Mouse (Mus musculus) gastrocnemius, adult 2 months (tissue): ENCODE data around the gene Dnah5. TPM values are rescaled to one million over a fixed set of nuclear protein-coding genes. Genes with fewer than 3 reads are reported as not detected.
"Not testable (repeated sequence)": the region's sequence is repeated elsewhere in the genome, so short reads cannot be mapped to it uniquely, and the experiment has no call there.

ENCODE experiments used
- DNase-seq: peaks from one replicate; pipeline ENCODE4 v3.0.0; 2022
- H3K27ac ChIP-seq: fragments of 200-600 bp; 2 replicates; pipeline ENCODE4 v1.8.1; 2022; ENCODE audit warnings: mild to moderate bottlenecking
- H3K4me3 ChIP-seq: fragments of 200-600 bp; 2 replicates; pipeline ENCODE4 v1.8.1; 2022; ENCODE audit warnings: mild to moderate bottlenecking, moderate library complexity
- CTCF ChIP-seq: fragments of 200-600 bp; IDR thresholded peaks from 2 replicates; pipeline ENCODE4 v1.8.1; 2022; ENCODE audit warnings: antibody characterized with exemption, mild to moderate bottlenecking, moderate library complexity
- intact Hi-C: fragments of 180-260 bp; cut with DNase I; formaldehyde crosslinking; loops from one replicate; pipeline ENCODE4 v1.15.1; 2025
- total RNA-seq, 2 experiments: library from RNA; stranded (reverse); gene quantifications; 2 replicates each; pipeline ENCODE4 v1.2.3; 2021

The Dnah5 gene
- total RNA-seq, 2 experiments from 2014 or later: not detected

DNA sequence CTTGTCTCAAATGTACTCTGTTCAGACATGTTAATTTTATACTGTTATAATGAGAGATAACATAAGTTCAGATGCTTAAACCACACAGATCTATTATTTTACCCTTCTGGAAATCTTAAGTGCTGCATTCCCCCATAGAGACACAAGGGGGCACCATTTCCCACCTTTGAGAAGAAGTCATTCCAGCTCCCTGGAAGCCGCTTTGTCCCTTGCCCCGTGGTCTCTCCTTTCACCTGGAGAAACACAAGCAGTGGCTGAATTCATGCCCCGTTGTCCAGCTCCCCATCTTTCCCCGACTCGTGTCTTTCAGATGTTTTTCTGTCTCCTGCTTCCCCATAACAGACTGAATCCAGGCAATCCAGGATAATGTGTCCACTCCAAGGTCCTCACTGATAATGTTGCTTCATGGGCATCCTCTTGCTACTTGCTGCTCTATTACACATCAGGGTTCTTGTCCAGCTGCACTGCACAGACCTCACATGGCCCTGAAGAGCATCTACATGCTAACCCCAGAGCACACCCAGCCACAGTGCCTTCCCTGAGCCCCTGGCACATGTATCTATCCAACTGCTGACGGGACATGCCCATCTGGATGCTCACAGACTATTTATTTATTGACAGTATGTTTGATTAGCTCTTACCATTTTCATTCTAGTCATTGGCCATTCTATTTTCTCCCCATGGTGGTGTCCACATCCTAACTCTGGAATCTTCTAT is 112.4 kb downstream of the Dnah5 start:
- intact Hi-C loops: no loop called here
- peak; percentile 25 for DNase-seq
- TF ChIP-seq CTCF: peak; percentile 73

DNA sequence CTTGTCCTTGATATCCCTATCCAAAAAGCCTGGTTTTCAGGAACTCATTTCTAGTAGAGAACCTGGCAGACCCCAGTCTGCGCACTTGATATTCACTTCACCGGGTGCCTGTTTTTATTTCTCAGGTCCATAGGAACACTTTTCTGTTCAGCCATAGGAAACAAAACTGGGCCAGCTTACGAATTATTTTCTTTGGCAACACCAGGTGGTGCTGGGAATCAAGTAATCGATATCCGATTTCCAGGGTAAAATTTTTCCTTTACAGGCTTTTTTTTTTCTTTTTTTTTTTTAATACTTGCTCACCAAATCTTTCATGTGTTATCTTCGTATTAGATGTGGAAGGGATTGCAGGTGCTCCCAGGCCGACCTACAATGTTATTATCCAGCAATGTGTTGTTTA is 119.0 kb downstream of the Dnah5 start:
- no peak for DNase-seq
- no peak overlapping the region for H3K4me3 ChIP-seq
- no peak overlapping the region for H3K27ac ChIP-seq
- intact Hi-C loops: no loop called here
- no peak for TF ChIP-seq CTCF

More for the DNA sequence above, 112.4 kb downstream of the Dnah5 start:
- no peak overlapping the region for H3K4me3 ChIP-seq
- H3K27ac ChIP-seq: no peak overlapping the region

DNA sequence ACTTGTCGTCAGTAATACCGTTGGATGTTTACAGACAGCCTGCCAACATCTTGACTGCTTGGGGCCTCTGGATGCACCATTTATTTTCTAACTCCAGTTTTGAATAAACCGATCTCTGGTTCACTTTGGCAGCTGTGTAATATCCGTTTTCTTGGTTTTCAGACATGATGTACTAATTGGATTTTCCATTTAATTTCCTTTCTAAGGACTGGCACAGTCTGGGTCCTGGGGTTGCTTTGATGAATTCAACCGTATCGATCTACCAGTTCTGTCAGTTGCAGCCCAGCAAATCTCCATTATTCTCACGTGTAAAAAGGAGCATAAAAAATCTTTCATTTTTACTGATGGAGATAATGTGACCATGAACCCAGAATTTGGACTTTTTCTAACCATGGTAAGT is 123.4 kb downstream of the Dnah5 start:
- intact Hi-C loops: no loop called here
- no peak for DNase-seq
- no peak for TF ChIP-seq CTCF
- no peak overlapping the region for H3K27ac ChIP-seq
- H3K4me3 ChIP-seq: no peak overlapping the region

DNA sequence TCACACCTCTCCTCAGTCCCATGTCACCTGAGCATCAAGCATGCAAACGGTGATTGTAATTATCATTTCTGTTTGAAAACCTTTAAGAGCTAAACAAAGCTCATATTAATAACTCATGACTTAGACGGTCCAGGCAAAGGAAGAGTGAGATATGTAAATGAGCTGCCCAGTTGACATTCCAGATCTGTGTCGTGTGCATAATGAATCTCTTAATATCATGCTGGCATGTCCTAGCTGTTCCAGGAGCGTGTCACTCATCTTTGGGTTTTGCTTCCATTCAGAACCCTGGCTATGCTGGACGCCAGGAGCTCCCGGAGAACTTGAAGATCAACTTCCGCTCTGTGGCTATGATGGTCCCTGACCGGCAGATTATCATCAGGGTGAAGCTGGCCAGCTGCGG is 123.9 kb downstream of the Dnah5 start:
- no peak for DNase-seq
- no peak overlapping the region for H3K27ac ChIP-seq
- no peak for TF ChIP-seq CTCF
- intact Hi-C loops: no loop called here
- no peak overlapping the region for H3K4me3 ChIP-seq

DNA sequence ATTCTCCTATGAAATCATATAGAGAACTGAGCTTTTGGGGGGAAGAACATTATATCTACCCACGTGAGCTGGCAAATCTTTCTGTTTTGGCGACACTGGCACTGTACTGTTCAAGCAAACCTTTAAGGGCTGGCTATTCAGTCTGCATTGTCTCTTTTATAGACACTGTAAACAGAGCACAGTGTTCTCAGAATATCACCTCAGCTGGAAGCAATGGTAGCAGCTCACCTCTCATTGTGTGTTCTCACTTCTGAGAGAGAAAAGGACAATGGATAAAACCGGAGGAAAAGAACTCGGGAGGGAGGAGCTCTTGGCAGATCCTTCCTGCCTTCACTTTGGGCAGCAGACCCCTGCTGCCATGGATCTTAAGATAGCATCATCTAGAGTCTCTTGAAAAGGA is 137.6 kb downstream of the Dnah5 start:
- intact Hi-C loops: no loop called here
- no peak for DNase-seq
- no peak overlapping the region for H3K27ac ChIP-seq
- H3K4me3 ChIP-seq: no peak overlapping the region
- TF ChIP-seq CTCF: no peak

DNA sequence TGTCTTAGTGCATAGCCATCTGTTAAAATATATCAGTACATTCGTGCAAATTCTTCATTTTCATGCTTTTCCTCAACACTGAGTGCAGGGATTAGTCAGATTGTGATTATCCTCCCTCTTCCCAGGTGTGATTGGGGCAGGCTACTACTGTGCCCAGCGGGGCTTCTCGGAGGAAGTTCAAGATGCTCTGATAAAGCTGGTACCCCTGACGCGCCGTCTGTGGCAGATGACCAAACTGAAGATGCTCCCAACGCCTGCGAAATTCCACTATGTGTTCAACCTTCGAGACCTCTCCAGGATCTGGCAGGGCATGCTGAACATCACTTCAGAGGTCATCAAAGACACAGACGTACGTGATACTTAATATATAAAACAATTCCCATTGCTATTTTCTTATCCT is 164.0 kb downstream of the Dnah5 start:
- intact Hi-C loops: no loop called here
- Histone ChIP-seq H3K4me3 (no peak overlapping the region), H3K27ac (no peak overlapping the region)
- DNase-seq: no peak
- no peak for TF ChIP-seq CTCF

DNA sequence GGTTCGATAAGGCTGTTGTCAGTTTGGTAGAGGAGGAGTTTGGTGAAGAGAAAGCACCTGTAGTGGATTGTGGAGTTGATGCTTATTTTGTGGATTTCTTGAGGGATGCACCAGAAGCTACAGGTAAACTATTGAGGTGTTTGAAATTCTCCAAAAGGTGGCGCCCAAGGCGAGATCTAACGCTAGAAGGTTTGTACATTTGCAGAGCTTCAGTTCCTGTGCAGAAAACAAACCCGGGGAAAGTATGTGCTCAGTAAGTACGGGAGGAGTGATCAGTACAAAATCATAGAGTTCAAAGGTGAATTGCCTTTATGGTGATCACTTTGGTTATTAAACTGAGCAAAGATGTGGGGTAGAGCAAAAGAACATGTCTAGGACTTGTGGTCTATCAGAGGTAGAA is 166.9 kb downstream of the Dnah5 start:
- intact Hi-C loops: no loop called here
- no peak for TF ChIP-seq CTCF

DNA sequence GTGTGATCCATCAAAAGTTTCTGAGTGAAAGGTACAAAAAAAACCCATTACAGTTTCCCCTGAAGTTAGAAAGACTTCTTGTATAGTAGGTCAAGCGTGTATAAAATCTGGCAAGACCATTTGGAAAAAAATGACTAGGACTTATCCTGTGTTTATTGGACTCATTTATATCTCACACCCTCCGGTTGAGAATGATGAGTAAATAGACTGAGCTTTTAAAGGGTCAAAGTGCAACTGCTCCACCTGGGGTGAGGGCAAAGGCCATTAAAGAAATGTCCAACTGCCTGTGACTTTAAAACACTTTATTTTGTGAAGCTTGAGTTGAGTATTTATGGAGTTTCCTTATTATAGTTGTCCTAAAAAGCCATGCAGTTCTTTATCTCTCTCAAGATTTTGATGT is 168.0 kb downstream of the Dnah5 start:
- H3K27ac ChIP-seq: no peak overlapping the region
- intact Hi-C loops: no loop called here
- no peak for TF ChIP-seq CTCF
- DNase-seq: no peak
- H3K4me3 ChIP-seq: no peak overlapping the region

More for the DNA sequence above, 166.9 kb downstream of the Dnah5 start:
- DNase-seq: no peak
- Histone ChIP-seq H3K4me3 (no peak overlapping the region), H3K27ac (no peak overlapping the region)

DNA sequence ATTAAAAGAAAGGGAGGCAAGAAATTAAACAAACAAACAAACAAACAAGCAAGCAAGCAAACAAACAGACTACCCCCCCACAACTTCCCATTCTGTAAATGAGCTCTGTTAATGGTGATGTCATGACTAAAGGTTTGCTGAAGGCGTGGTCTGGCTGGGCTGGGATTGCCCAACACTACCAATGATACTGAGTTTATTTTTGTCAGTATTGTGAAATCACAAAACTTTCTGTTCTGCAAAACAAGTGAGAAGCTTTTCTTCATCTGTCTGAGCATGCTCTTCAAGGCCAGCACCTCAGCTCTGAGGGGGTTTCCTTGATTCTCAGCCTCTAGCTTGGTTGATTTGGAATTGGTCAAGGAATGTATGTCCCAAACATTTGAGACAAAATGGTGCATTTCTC is 170.8 kb downstream of the Dnah5 start:
- no peak for DNase-seq
- Histone ChIP-seq H3K27ac (no peak overlapping the region), H3K4me3 (no peak overlapping the region)
- intact Hi-C loops: no loop called here
- no peak for TF ChIP-seq CTCF

DNA sequence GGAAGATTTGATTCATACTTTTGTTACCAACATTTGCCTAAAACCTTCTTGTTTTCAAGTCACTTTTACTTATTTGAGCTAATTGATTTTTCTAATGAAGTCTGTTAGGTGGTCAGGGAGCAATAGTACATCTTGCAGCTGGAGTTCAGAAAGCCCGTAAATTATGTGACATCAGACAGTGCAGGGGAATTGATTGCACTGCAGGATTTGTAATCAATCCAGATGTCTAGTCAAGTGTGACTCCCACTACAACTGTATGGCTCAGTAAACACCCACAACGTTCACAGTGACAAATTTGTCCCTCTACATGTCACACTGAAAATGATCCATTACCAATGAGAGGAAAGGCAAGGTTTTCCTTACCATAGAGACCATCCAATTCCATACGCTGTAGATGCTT is 177.4 kb downstream of the Dnah5 start:
- TF ChIP-seq CTCF: no peak
- intact Hi-C loops: no loop called here
- Histone ChIP-seq H3K4me3 (no peak overlapping the region), H3K27ac (no peak overlapping the region)
- no peak for DNase-seq

DNA sequence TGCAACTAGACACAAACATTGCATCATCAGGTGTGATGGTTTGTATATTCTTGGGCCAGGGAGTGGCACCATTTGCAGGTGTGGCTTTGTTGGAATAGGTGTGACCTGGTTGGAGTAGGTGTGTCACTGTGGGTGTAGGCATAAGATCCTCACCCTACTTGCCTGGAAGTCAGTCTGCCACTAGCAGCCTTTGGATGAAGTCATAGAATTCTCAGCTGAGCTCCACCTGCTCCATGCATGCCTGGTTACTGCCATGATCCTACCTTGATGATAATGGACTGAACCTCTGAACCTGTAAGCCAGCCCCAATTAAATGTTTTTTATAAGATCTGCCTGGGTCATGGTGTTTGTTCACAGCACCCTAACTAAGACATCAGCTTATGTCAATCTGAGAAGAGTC is 190.2 kb downstream of the Dnah5 start:
- H3K27ac ChIP-seq, DNase-seq, H3K4me3 ChIP-seq, intact Hi-C loops: not testable (repeated sequence)

DNA sequence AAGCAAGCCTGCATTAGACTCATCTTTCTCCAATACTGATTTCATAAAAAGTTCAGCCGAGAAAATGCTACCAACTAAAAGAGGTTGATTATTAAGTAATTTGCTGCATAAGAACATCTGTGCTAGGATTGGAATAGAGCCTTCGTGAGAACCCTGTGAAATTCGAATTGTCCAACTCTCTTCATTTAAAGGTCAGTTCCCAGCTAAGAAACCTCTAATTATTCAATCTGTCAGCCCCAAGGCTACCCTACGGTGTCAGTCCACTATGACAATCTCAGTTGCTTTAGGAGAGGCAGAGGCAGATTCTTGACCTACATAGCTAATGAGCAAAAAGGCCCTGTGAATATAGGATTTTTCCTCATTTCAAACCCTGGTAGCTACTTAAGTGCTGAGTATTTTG is 191.9 kb downstream of the Dnah5 start:
- Histone ChIP-seq H3K27ac (no peak overlapping the region), H3K4me3 (no peak overlapping the region)
- TF ChIP-seq CTCF: no peak
- intact Hi-C loops: no loop called here
- DNase-seq: no peak

DNA sequence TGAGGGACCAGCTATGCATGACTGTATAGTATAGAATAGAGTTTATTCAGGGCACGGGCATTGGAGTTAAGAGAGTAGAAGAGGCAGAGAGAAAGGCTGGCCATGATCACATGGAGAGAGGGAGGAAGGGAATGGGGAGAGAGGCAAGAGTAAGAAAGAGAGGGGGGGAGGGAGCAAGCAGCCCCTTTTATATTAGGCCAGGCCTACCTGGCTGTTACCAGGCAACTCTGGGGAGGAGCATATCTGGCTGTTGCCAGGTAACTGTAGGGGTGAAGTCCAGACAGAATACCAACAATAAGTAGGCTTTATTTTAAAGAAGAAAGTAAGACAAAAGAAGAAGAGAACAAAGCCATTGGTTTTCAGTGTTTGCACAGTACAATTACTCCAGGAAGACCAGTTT is 194.9 kb downstream of the Dnah5 start:
- DNase-seq: no peak
- no peak for TF ChIP-seq CTCF
- intact Hi-C loops: no loop called here
- Histone ChIP-seq H3K4me3 (no peak overlapping the region), H3K27ac (no peak overlapping the region)

DNA sequence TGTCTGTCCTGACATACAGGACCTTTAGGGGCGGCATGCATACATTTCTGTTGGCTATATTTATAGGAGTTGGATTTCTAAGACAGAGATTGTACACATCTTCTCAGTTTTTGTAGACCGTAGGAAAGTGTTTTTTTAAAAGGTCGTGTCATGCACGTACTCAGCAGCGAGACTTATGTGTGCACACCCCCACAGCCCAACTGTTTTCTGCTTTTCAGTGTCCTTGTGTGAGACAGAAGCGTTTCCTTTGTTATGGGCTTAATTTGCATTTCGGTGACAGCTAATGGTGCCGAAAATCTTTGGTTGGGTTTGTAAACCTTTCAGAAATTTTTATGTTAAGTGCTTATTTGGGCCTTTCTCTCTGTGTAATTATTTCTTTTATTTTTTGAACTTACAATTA is 195.7 kb downstream of the Dnah5 start:
- Histone ChIP-seq H3K27ac (no peak overlapping the region), H3K4me3 (no peak overlapping the region)
- intact Hi-C loops: no loop called here
- no peak for DNase-seq
- no peak for TF ChIP-seq CTCF
